Mouse (Mus musculus): ENCODE results near the gene Catsperg1. TPM values are rescaled to one million over a fixed set of nuclear protein-coding genes. Genes with fewer than 3 reads are reported as not detected.
"Not testable (repeated sequence)": the region's sequence is repeated elsewhere in the genome, so short reads cannot be mapped to it uniquely, and the experiment has no call there.

Catsperg1 gene
- polyA plus RNA-seq, 1 experiment from 2014 or later = 0.21 TPM

- 7% methylated on average over 37 of the region's 37 CpGs for WGBS (ENCODE audit: insufficient replicate concordance)
- ATAC-seq (ENCODE audit: insufficient read depth) = peak; percentile 83
- peaks cover 37% of the 10 kb centered on the region for H3K27me3 ChIP-seq
- H3K9ac ChIP-seq = peak overlapping the region; percentile 67
- peak overlapping the region; percentile 75 for H3K4me3 ChIP-seq (replicated peaks)
- peak overlapping the region; percentile 99 for H3K4me2 ChIP-seq
- H3K36me3 ChIP-seq (replicated peaks) = peaks cover 6% of the 10 kb centered on the region
- peak overlapping the region; percentile 70 for H3K27ac ChIP-seq (replicated peaks)
- H3K4me1 ChIP-seq (replicated peaks) = peaks cover 18% of the 10 kb centered on the region
- H3K9me3 ChIP-seq (replicated peaks) = no peaks in the 10 kb centered on the region
These were observed 58.5 kb downstream of the Catsperg1 start for GRCm38 (mm10) chr7:29155196-29155837.

DNA sequence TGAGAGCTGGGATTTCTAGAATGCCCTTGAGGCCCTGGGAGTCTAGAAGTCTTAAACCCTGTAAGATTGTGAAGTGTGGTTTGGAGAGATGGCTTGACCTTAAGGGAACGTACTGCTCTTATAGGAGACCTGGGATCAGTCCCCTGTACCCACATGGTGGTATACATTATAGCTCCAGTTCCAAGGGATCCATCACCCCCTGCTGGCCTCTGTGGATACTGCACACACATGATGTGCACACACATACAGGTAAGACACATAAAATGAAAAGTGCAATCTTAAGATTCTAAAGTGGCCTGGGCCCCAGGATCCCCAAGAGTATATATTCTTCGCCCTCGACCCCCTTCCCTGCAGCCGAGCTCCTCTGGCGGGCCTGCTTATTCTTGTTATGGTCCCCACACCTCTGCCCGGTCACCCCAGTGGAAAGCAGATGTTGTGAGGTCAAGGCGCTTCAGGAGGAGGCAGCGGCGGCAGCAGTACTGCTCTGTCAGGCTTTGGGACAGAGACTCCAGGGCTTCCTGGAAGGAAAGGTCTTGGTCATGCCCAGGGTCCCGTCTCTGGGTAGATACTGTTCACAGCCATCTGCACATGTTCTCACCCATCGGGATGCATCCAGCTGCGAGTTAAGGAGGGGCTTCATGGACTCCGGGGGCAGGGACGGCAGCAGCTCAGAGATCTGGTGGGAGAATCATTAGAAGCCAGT, 59.7 kb downstream of the Catsperg1 start:
- Histone ChIP-seq H3K9me3 (replicated peaks) (no peaks in the 10 kb centered on the region), H3K4me3 (replicated peaks) (no peak overlapping the region), H3K4me2 (no peak overlapping the region), H3K36me3 (replicated peaks) (peaks cover 6% of the 10 kb centered on the region), H3K9ac (no peak overlapping the region), H3K4me1 (replicated peaks) (peaks cover 18% of the 10 kb centered on the region), H3K27ac (replicated peaks) (no peak overlapping the region), H3K27me3 (peaks cover 26% of the 10 kb centered on the region)
- WGBS (ENCODE audit: insufficient replicate concordance) = 84% methylated on average over 14 of the region's 14 CpGs
- ATAC-seq (ENCODE audit: insufficient read depth) = no peak

- ATAC-seq (ENCODE audit: insufficient read depth) = no peak
These were observed 62.3 kb downstream of the Catsperg1 start for GRCm38 (mm10) chr7:29151486-29151885.

GRCm38 (mm10) chr7:29148771-29149170, 65.1 kb downstream of the Catsperg1 start:
- no peak overlapping the region for H3K4me3 ChIP-seq (replicated peaks)
- ATAC-seq (ENCODE audit: insufficient read depth) = no peak
- H3K27ac ChIP-seq (replicated peaks) = no peak overlapping the region
- H3K36me3 ChIP-seq (replicated peaks) = no peaks in the 10 kb centered on the region
- H3K27me3 ChIP-seq = no peaks in the 10 kb centered on the region
- no peaks in the 10 kb centered on the region for H3K9me3 ChIP-seq (replicated peaks)
- WGBS (ENCODE audit: insufficient replicate concordance) = 64% methylated on average over 15 of the region's 15 CpGs
- no peak overlapping the region for H3K9ac ChIP-seq
- no peak overlapping the region for H3K4me2 ChIP-seq
- no peaks in the 10 kb centered on the region; the same call in 1 of the 2 replicates for H3K4me1 ChIP-seq (replicated peaks)

More at GRCm38 (mm10) chr7:29151486-29151885, 62.3 kb downstream of the Catsperg1 start:
- H3K4me2 ChIP-seq = no peak overlapping the region
- H3K4me1 ChIP-seq (replicated peaks) = peaks cover 16% of the 10 kb centered on the region
- H3K9me3 ChIP-seq (replicated peaks) = no peaks in the 10 kb centered on the region
- H3K4me3 ChIP-seq (replicated peaks) = no peak overlapping the region
- H3K27ac ChIP-seq (replicated peaks) = no peak overlapping the region
- 60% methylated on average over 10 of the region's 10 CpGs for WGBS (ENCODE audit: insufficient replicate concordance)
- peaks cover under 1% of the 10 kb centered on the region; the same call in 1 of the 2 replicates for H3K27me3 ChIP-seq
- no peak overlapping the region for H3K9ac ChIP-seq
- H3K36me3 ChIP-seq (replicated peaks) = peaks cover 6% of the 10 kb centered on the region

DNA sequence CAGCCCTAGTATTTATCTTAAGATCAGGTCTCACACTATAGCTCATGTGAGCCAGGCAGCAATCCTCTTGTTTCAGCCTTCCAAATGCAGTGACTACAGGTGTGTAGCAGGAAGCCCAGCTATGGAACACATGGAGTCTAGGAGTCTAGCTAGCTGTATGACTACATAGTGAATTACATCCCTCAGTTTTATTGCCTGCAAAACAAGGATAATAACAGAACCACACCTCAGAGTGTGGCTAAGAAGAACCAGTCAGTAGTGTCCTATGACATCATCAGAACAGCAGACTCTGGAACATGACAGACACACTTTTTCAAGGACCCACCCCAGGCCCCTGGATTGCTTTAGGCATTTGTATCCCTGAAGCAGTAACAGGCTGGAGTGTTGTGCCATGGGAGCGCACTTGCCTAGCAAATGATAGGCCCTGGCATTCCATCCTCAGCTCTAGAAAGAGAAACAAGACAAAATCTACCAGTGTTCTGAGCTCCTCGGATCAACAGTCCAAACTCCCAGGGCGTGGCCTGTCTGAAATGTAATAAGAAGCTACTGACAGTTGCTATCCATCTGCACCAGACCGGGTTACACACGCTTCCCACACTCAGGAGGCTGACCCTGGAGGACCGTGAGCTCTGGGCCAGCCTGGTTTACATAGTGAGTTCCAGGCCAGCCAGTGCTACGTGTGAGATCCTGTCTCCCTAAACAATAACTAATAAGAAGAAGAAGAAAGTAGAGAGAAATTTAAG, 67.0 kb downstream of the Catsperg1 start:
- Histone ChIP-seq H3K9ac (no peak overlapping the region), H3K4me2 (no peak overlapping the region), H3K9me3 (replicated peaks) (no peaks in the 10 kb centered on the region), H3K36me3 (replicated peaks) (no peaks in the 10 kb centered on the region), H3K27ac (replicated peaks) (no peak overlapping the region), H3K4me3 (replicated peaks) (no peak overlapping the region), H3K27me3 (no peaks in the 10 kb centered on the region), H3K4me1 (replicated peaks) (no peaks in the 10 kb centered on the region; the same call in 1 of the 2 replicates)
- 52% methylated on average over 7 of the region's 7 CpGs for WGBS (ENCODE audit: insufficient replicate concordance)
- no peak for ATAC-seq (ENCODE audit: insufficient read depth)

DNA sequence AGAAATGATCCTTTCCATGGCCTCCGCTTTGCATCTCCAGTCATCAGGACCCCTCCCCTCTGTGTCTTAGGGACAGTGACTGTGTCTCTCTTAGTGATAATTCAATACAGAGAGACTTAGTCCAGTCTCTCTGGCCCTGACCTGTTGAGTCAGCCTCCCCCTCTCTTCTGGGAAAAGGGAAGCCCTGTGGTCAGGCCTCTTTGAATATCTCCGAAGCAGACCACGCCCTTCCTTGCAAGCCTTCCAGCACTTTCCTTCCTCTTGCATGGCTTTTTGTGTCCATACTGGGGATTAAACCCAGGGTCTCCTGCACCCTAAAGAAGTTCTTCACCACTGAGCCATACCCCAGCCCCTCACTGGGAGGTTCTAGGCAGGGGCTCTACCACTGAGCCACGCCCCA, 69.8 kb downstream of the Catsperg1 start:
- no peaks in the 10 kb centered on the region for H3K36me3 ChIP-seq (replicated peaks)
- no peaks in the 10 kb centered on the region for H3K9me3 ChIP-seq (replicated peaks)
- no peak overlapping the region for H3K27ac ChIP-seq (replicated peaks)
- no peak overlapping the region for H3K9ac ChIP-seq
- no peaks in the 10 kb centered on the region for H3K27me3 ChIP-seq
- no peak overlapping the region for H3K4me3 ChIP-seq (replicated peaks)
- no peak overlapping the region for H3K4me2 ChIP-seq
- ATAC-seq (ENCODE audit: insufficient read depth) = no peak
- WGBS (ENCODE audit: insufficient replicate concordance) = 50% methylated on average over 4 of the region's 4 CpGs
- no peaks in the 10 kb centered on the region; the same call in 1 of the 2 replicates for H3K4me1 ChIP-seq (replicated peaks)

DNA sequence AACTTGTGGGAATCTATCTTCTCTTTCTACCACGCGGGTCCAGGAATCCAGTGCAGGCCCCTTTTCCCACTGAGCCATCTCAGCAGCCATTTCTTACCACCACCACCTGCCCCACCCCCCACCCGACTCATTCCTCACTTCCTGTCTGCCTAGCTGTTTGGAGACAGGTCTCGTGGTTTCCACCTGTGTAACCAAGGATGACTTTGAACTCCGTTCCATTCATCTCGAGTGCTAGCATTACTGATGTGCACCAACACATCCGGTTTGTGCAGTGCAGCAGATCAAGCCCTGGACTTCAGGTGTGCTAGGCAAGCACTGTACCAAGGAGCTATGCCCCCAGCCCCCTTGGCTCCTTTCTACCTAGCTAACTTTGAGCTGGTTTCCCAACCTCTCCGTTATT, 72.4 kb downstream of the Catsperg1 start:
- Histone ChIP-seq H3K9ac (no peak overlapping the region), H3K27ac (replicated peaks) (no peak overlapping the region)
- ATAC-seq (ENCODE audit: insufficient read depth) = no peak

GRCm38 (mm10) chr7:29139237-29139636, 74.6 kb downstream of the Catsperg1 start:
- H3K9me3 ChIP-seq (replicated peaks); H3K9ac ChIP-seq: not testable (repeated sequence)

More for the DNA sequence above, 72.4 kb downstream of the Catsperg1 start:
- H3K27me3 ChIP-seq = 0 out of 2 replicates have a peak, but pooled peaks cover 10% of the 10 kb centered on the region
- WGBS (ENCODE audit: insufficient replicate concordance) = 55% methylated on average over 8 of the region's 8 CpGs
- H3K9me3 ChIP-seq (replicated peaks) = no peaks in the 10 kb centered on the region
- H3K4me2 ChIP-seq = no peak overlapping the region
- H3K36me3 ChIP-seq (replicated peaks) = no peaks in the 10 kb centered on the region
- no peak overlapping the region for H3K4me3 ChIP-seq (replicated peaks)
- no peaks in the 10 kb centered on the region; the same call in 1 of the 2 replicates for H3K4me1 ChIP-seq (replicated peaks)

DNA sequence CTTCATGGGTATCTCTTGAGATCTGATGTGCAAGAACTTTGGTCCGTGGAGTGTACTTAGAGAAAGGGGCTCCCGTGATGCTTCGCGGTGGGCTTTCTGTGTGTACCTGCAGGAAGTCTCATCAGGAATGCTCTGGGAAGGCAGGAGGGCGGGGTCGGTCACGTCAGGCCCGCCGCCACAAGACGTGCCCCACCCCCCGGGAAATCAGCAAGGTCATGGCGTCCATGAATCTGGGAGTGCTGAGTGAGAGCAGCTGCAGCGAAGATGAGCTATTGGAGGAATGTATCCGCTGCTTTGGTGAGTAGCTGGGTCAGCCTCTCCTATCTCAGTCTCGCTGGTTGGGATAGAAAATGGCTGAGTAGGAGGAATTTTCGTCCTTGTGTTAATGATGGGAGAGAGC, 76.4 kb downstream of the Catsperg1 start:
- no peak for ATAC-seq (ENCODE audit: insufficient read depth)
- Histone ChIP-seq H3K4me1 (replicated peaks) (no peaks in the 10 kb centered on the region), H3K36me3 (replicated peaks) (no peaks in the 10 kb centered on the region), H3K4me2 (no peak overlapping the region), H3K27me3 (peaks cover 27% of the 10 kb centered on the region), H3K9me3 (replicated peaks) (no peaks in the 10 kb centered on the region), H3K27ac (replicated peaks) (no peak overlapping the region), H3K4me3 (replicated peaks) (no peak overlapping the region), H3K9ac (no peak overlapping the region)
- 59% methylated on average over 16 of the region's 16 CpGs for WGBS (ENCODE audit: insufficient replicate concordance)

More at GRCm38 (mm10) chr7:29139237-29139636, 74.6 kb downstream of the Catsperg1 start:
- H3K4me3 ChIP-seq (replicated peaks); H3K36me3 ChIP-seq (replicated peaks); H3K4me1 ChIP-seq (replicated peaks); H3K27ac ChIP-seq (replicated peaks); H3K4me2 ChIP-seq; ATAC-seq (ENCODE audit: insufficient read depth): not testable (repeated sequence)
- H3K27me3 ChIP-seq = peaks cover 27% of the 10 kb centered on the region
- 64% methylated on average over 3 of the region's 4 CpGs for WGBS (ENCODE audit: insufficient replicate concordance)

DNA sequence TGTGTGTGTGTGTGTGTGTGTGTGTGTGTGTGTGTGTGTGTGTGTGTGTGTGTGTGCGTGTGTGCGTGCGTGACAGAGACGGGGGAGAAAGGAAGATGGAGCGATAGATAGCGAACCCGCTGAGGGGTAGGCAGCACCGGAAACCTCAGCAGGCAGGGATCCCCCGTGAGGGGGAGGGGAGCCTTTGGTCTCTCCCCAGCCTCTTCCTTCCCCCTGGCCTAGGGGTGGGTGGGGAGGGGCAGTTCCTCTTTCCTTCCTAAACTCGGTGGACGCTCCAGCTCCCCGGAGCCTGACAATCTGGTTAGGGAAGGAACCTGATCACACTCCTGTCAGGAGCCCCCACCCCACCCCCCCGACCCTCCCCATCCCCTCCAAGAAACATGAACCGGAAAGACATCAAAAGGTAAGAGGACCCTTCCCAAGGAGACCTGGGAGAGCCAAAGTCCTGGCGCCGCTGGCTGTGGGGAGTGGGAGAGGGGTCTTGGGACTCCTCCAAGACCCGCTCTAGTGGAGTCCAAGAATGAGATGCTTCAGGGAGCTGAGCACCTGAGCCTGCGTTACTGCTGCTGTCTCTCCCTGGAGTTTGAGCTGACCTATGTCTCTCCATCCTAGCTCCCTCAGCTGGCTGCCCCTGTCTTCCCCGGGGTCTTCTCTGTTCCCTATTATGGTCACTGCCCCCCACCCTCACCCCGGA, 79.0 kb downstream of the Catsperg1 start, which contains the start of gene Rasgrp4:
TSS of gene Rasgrp4 (plus strand) at position 159 of the 694 bp plus-strand sequence.
- H3K4me2 ChIP-seq = peak within 1 kb of the TSS; percentile 23
- peaks cover 27% of the 10 kb centered on the region for H3K27me3 ChIP-seq
- H3K9me3 ChIP-seq (replicated peaks) = no peaks in the 10 kb centered on the region
- peak within 1 kb of the TSS; percentile 35 for H3K4me3 ChIP-seq (replicated peaks)
- H3K36me3 ChIP-seq (replicated peaks) = no peaks in the 10 kb centered on the region
- no peak for ATAC-seq (ENCODE audit: insufficient read depth)
- H3K27ac ChIP-seq (replicated peaks) = no peak within 1 kb of the TSS
- H3K4me1 ChIP-seq (replicated peaks) = no peaks in the 10 kb centered on the region
- no peak within 1 kb of the TSS for H3K9ac ChIP-seq
- WGBS (ENCODE audit: insufficient replicate concordance) = 3% methylated on average over 17 of the region's 20 CpGs
